Mouse (Mus musculus) E14TG2a.4 (cell line): ENCODE measurements at regions not wholly inside any gene's neighbourhood (a gene's known extent, or its start where the extent isn't known, plus 50 kb on each side); places are given as distances from the start of the nearest gene placed in this dataset.

ENCODE experiments used
- H3K27me3 ChIP-seq: 2 replicates; pipeline ENCODE4 v1.6.1; 2014; ENCODE audit warnings: low read length, control low read depth; ENCODE audit not compliant: insufficient read depth
- H3K36me3 ChIP-seq: 2 replicates; pipeline ENCODE4 v1.6.1; 2014; ENCODE audit warnings: low read length, control low read depth; ENCODE audit not compliant: insufficient read depth
- H3K4me1 ChIP-seq: replicated peaks from 2 replicates; pipeline ENCODE4 v1.6.1; 2014; ENCODE audit warnings: low read depth, low read length, control low read depth
- H3K4me3 ChIP-seq: replicated peaks from 2 replicates; pipeline ENCODE4 v1.5.1; 2014; ENCODE audit warnings: mild to moderate bottlenecking, low read length
- H3K9me3 ChIP-seq: 2 replicates; pipeline ENCODE4 v1.6.1; 2014; ENCODE audit warnings: low read length, control low read depth
- CTCF ChIP-seq: conservative IDR thresholded peaks from 2 replicates; pipeline ENCODE4 v1.5.1; 2014; ENCODE audit warnings: low read length
- NANOG ChIP-seq: IDR thresholded peaks from 2 replicates; pipeline ENCODE4 v1.6.1; 2014; ENCODE audit warnings: borderline replicate concordance, low read length, mixed read lengths
- POU5F1 ChIP-seq: IDR thresholded peaks from 2 replicates; pipeline ENCODE4 v1.6.1; 2014; ENCODE audit warnings: low read length, borderline replicate concordance

DNA sequence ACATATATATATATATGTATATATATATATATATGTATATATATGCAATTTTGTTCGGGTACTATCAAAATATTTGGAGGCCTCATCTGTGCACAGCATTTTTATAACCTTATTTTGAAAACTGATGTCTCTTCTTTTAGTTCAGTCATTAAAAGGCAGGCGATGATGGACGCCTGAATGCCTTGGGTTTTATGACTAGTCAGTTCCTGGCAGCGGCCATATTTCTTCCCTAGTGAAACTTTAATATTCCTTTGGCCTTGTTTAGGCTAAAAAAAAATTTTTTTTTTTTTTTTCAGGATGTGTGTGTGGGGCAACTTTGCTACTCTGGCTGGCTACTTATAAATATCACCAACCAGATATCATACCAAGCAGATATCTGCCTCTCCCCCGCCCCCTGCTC is 78.0 kb upstream of the Arid5b start:
- no peaks in the 10 kb centered on the region for H3K4me1 ChIP-seq
- no peaks in the 10 kb centered on the region for H3K27me3 ChIP-seq
- H3K9me3 ChIP-seq, result no peaks in the 10 kb centered on the region
- H3K36me3 ChIP-seq, result no peaks in the 10 kb centered on the region
- no peak overlapping the region for H3K4me3 ChIP-seq
- TF ChIP-seq POU5F1, result no peak
- no peak for TF ChIP-seq NANOG
- no peak for TF ChIP-seq CTCF

GRCm38 (mm10) chr10:68356093-68356485 is 77.5 kb upstream of the Arid5b start:
- no peaks in the 10 kb centered on the region for H3K27me3 ChIP-seq

GRCm38 (mm10) chr10:68355471-68356092 is 77.0 kb upstream of the Arid5b start:
- no peaks in the 10 kb centered on the region for H3K36me3 ChIP-seq
- TF ChIP-seq NANOG (no peak), CTCF (no peak), POU5F1 (no peak)
- no peak overlapping the region for H3K4me3 ChIP-seq
- no peaks in the 10 kb centered on the region for H3K27me3 ChIP-seq
- no peaks in the 10 kb centered on the region for H3K4me1 ChIP-seq
- H3K9me3 ChIP-seq, result no peaks in the 10 kb centered on the region

More at GRCm38 (mm10) chr10:68356093-68356485, 77.5 kb upstream of the Arid5b start:
- no peaks in the 10 kb centered on the region for H3K9me3 ChIP-seq
- H3K4me1 ChIP-seq, result no peaks in the 10 kb centered on the region
- TF ChIP-seq CTCF (no peak), NANOG (no peak), POU5F1 (no peak)
- H3K4me3 ChIP-seq, result no peak overlapping the region
- H3K36me3 ChIP-seq, result no peaks in the 10 kb centered on the region

DNA sequence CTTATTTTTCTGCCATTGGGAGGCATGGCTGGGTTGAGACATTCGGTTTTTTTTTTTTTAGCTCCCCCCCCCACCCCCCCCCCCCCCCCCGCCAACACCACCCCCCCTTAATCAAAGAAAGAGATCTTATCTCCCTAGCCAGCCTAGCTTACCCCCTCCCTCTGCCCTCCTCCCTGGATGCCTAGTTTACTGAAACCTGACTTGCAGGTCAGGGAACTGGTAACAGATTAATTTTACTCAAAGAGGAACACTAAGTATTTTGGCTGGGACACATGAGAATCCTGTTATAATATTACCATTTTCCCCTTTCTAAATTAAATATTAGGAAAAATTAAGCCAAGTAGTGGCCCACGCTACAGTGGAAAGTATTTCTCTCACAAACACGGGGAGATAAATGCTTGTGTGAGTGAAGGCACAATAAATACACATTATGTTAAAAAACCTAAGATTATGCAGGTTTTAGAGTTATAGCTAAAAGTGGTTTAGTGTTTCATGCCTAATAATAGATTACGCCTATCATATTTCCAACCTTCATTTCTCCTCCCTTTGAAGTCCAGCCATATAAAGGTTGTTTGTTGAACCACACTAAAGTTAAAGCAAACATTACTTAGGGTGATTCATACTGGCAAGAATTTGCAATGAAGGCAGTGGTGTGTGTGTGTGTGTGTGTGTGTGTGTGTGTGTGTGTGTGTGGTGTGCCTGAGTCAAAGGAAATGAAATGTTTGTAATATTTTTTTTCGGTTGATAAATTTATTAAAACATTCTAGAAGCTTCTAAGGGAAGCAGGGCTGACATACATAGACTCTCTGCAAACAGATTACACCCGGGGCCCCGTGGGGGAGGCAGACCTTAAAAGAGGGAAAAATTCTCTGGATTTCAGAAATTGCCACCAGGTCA is 76.0 kb upstream of the Arid5b start:
- TF ChIP-seq NANOG (no peak), CTCF (no peak), POU5F1 (no peak)
- Histone ChIP-seq H3K9me3 (no peaks in the 10 kb centered on the region), H3K4me1 (no peaks in the 10 kb centered on the region), H3K4me3 (no peak overlapping the region), H3K27me3 (no peaks in the 10 kb centered on the region), H3K36me3 (no peaks in the 10 kb centered on the region)

DNA sequence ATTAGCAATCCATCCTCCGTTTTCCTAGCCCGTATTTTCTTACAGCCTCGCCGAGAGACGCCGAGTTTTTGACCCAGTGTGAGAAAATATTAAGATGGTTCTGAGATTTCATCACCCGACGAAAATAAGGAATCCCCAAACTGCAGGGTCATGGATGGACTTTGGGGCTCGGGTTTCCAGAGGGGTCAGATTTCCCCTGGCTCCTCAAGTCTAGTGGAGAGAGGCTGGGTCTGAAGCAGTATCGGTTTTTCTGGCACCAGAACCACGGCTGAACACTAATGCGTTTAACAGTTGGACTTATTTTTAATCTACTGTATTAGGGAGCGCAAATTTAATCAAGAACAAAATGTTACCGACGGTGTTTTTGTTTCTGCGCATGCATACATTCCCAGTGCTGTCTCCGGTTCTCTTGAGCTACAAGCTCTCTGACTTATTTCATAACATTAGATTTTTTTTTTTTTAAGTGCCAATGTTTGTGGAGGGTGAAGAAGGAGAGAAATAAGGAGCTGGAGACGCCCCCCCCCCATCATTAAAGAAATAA is 75.2 kb upstream of the Arid5b start:
- H3K4me3 ChIP-seq, result no peak overlapping the region
- no peaks in the 10 kb centered on the region for H3K36me3 ChIP-seq
- TF ChIP-seq NANOG (no peak), CTCF (no peak), POU5F1 (no peak)
- no peaks in the 10 kb centered on the region for H3K27me3 ChIP-seq
- no peaks in the 10 kb centered on the region for H3K4me1 ChIP-seq
- no peaks in the 10 kb centered on the region for H3K9me3 ChIP-seq

GRCm38 (mm10) chr10:68351841-68352555 is 73.5 kb upstream of the Arid5b start:
- Histone ChIP-seq H3K27me3 (no peaks in the 10 kb centered on the region), H3K36me3 (no peaks in the 10 kb centered on the region), H3K4me1 (peaks cover 14% of the 10 kb centered on the region), H3K9me3 (no peaks in the 10 kb centered on the region), H3K4me3 (no peak overlapping the region)
- TF ChIP-seq POU5F1 (no peak), NANOG (no peak), CTCF (no peak)

DNA sequence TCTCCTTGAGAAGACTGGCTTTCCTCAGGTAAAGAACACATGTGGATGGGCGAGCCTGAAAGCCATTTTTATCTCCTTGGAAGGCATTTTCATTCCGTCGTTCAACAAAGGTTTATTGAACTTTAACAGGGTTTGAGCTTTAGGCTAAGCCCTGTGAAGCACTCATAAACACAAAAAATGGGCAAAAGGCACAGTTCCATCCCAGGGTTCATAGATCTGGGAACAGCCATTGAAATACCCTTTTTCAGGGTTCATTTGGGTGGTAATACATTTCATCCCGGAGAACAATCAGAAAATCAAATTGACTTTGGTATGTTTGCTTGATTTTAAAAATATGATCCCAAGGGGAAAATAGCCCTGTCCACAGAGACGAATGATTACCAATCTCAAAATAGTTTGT is 72.9 kb upstream of the Arid5b start:
- Histone ChIP-seq H3K27me3 (no peaks in the 10 kb centered on the region), H3K4me1 (peaks cover 17% of the 10 kb centered on the region), H3K36me3 (no peaks in the 10 kb centered on the region), H3K9me3 (no peaks in the 10 kb centered on the region), H3K4me3 (no peak overlapping the region)
- no peak for TF ChIP-seq POU5F1
- no peak for TF ChIP-seq CTCF
- TF ChIP-seq NANOG, result no peak

GRCm38 (mm10) chr10:68350798-68351197 is 72.3 kb upstream of the Arid5b start:
- no peaks in the 10 kb centered on the region for H3K36me3 ChIP-seq
- H3K4me1 ChIP-seq, result peaks cover 24% of the 10 kb centered on the region
- no peak for TF ChIP-seq NANOG
- TF ChIP-seq CTCF, result 0 out of 2 replicates have a peak, but pooled peaks have one; percentile 4
- H3K9me3 ChIP-seq, result no peaks in the 10 kb centered on the region
- no peaks in the 10 kb centered on the region for H3K27me3 ChIP-seq
- no peak overlapping the region for H3K4me3 ChIP-seq
